Mouse (Mus musculus): ENCODE measurements at regions not wholly inside any gene's neighbourhood (a gene's known extent, or its start where the extent isn't known, plus 50 kb on each side); places are given as distances from the start of the nearest gene placed in this dataset.

GRCm38 (mm10) chr17:64895886-64896285 lies 60.0 kb upstream of the 4930583I09Rik start:
- TF ChIP-seq POLR2A (IDR thresholded peaks at IDR 0.05; ENCODE audit: borderline replicate concordance, insufficient read depth, low read length) (no peak), CTCF (IDR thresholded peaks at IDR 0.05; ENCODE audit: borderline replicate concordance, insufficient read depth, low read depth, low read length) (no peak)

Measured in cerebellum, adult 2 months (tissue).